Mouse (Mus musculus) c-Kit-positive CD71-positive TER-119-negative erythroid progenitor cells, embryonic 14.5 days (primary cell): ENCODE measurements around the gene Cdc5l.
"Not testable (repeated sequence)": the region's sequence is repeated elsewhere in the genome, so short reads cannot be mapped to it uniquely, and the experiment has no call there.

Experiments used
- DNase-seq: peaks from one replicate; pipeline ENCODE4 v3.0.0-alpha.2; 2013; ENCODE audit warnings: low read depth

Gene Cdc5l

DNA sequence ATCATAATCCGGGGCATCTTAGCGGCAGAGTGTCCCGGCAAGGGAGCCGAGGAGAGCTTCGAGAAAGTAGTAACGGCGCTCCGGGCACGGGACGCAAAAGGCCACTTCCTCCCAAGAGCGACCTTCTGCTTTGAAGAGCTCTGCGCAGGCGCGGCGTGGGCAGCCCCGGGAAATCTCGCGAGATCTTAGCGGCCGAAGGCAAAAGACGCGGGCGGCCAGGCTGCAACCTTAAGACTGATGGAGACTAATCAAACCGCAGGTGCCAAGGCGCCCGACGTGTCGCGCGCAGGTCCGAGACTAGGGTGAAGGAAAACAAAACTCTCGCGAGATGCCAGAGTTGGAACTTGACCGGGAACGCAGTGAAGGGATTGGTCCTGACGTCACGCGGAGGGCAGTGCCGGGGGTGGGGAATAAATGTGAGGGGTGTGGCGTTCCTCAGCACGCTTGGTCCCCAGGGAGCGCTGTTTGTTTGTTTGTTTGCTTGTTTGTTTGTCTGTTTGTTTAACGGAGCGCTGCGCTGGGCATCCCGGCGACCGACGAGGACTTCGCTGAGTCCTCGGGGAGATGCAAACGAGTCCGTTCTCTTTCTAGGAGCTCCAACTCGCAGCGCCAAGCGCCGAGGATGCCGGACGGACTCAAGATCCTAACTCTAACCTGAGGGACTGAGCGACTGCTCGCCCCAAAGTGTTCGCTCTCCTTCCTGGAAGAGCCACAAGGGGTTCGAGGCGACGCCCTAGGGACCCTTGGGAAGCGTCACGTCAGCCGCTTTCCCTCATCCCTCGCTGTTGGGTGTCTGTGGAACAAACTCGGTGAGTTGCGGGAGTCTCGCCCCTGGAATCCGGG, at the start of gene Cdc5l:
TSS of gene Cdc5l (minus strand) at position 319 of the 843 bp plus-strand sequence.
- DNase-seq: peak; percentile 98

DNA sequence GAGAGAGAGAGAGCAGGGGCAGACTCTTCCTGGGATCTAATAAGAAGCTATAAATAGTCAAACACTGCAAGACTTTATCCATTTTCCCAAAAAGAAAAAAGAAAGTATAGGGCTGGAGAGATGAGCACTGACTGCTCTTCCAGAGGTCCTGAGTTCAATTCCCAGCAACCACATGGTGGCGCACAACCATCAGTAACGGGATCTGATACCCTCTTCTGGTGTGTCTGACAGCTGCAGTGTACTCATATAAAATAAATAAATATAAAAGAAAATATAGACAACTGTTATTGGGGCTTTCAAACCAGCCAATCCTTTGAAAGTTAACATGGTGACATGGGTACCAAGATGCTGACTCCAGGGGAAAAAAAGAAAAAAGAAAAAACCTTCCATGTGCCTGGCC, 46.9 kb upstream of the Cdc5l start:
- DNase-seq: no peak

DNA sequence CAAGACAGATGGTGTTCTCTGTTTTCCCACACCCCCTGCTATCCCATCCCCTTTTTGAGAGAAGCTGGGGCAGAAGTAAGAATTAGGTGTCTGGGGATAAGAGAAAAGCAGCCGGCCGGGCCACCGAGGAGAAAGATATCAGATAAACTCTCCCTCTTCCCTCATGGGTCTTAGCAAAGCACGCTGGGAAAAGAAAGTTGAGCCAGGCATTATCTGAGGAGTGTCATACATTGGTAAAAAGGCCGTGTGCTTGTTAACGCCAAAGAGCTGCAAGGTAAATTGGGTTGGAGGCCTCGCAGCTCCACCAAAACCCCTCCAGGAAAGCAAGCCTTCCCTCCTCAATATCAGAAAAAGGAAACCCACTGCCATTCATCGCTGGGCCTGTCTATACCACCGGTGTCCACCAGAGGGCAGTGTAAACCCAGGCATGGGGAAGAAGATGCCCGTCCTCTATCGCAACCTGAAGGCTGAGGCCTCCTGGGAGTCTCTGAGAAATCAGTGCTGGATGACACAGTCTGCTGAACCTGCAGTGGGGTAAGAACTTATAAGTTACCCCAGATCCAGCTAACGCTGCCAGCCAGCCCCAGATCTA, 44.8 kb upstream of the Cdc5l start:
- DNase-seq: peak; percentile 61

DNA sequence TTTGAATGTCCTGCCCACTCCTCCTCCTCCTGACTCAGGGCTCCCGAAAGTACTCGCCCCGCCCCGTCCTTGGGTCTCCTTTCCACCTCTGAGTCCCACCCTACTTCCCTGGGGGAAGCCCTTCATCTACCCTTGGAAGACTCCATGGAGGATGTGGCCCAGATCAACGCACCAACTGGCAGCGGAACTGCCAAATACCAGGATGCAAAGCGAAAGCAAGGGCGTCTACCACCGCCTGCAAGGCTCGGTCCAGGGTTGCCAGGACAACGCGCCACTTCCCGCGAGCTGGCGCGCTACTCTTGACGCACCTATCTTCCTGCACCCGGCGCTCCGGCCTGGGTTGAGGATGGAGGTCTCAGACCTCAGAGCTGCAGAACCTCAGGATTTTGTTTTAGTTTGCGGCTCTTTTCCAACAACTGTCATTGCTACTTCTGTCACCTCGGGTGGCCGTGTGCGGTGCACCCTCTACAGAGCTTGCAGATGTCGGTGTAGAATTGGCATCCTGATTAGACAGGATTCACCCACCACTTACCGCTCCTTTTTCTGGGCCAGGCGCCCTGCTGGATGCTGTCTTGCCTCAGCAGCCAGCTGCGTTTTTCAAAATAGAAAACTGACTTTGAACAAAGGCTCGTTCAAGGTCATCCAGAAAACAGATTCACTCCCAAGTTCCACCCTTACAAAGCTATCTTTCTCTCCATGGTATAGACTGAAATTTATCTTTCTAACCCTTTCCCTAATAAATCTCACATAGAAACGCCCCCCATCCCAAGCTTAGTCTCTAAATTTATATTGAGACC, 41.3 kb upstream of the Cdc5l start, which contains the start of gene Spats1:
TSS of gene Spats1 (minus strand) at position 747 of the 797 bp plus-strand sequence.
- DNase-seq: peak; percentile 8

DNA sequence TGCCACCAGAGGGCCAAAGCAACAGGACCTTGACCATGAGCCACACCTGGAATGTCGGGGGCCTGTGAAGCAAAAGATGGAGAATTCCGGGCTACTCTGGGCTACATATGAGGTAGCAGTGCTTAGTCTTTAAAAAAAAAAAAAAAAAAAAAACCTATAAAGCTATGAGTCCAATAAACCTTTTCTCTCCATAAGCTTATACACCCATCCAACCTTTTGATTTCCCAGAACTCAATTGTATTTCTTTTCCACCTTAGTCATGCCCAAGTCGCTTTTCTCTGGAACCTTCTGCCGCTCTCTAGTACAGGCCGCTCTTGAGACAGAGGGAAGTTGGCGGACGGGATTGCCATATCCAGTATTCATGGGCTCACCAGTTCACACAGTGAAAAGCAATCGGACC, 40.6 kb upstream of the Cdc5l start:
- no peak for DNase-seq

DNA sequence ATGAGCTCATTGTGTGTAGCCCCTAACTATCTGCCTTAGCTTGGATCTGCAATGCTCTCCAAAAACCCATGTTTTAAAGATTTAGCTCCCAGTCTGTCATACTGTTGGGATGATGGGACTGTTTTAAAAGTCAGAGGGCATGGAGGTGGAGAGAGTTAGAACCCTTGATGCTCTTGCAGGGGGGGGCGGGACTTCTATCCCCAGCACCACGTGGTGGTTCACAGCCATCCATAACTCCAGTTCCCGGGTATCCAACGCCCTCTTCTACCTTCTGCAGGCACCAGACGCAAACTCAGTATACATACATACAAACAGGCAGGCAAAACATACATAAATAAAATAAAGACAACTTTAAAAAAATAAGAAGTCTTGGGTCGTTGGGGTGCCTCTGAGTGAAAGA, 40.1 kb upstream of the Cdc5l start:
- DNase-seq: no peak

DNA sequence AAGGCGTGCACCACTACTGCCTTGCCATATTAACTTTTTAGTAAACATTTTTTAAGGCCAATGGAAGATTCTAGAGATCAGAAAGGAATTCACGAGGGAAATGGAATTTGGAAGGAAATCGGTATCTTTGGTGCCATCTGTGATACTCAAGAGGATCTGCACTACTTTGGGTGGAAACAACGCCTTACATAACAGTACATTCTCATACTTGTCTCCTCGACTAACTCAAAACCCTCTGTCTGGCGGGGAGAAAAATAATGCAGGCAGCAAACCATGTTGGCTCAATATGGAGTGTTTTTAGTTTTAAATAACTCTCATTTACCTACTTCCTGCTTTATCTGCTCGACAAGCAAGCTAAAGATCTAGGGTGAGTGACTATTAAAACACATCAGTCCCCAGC, 37.2 kb upstream of the Cdc5l start:
- no peak for DNase-seq

DNA sequence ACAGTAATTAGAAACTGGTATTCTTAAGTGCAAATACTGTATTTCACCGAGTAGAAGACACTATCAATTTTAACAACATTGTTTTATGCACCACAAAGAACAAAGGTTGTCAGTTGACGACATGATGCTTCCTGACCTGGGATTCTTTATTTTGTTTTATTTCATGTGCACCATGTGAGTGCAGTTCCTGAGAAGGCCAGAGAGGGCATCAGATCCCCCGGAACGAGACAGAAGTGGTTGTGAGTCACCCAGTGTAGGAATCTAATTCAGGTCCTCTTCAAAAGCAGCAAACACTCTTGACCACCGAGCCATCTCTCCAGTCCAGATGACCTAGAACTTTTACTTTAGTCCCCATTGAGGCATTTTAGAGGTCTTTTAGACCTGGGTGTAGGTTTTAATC, 34.8 kb upstream of the Cdc5l start:
- DNase-seq: no peak

DNA sequence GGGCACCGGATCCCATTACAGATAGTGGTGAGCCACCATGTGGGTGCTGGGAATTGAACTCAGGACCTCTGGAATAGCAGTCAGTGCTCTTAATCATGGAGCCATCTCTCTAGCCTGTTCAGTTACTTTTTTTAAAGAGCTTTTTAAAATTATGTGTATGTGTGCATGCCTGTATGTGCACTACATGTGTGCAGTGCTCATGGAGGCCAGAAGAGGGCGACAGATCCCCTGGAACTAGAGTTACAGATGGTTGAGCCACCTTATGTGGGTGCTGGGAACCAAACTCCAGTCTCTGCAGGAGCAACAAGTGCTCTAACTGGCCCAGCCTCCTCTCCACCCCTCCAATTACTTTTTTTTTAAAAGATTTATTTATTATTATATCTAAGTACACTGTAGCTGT, 33.2 kb upstream of the Cdc5l start:
- DNase-seq: no peak

DNA sequence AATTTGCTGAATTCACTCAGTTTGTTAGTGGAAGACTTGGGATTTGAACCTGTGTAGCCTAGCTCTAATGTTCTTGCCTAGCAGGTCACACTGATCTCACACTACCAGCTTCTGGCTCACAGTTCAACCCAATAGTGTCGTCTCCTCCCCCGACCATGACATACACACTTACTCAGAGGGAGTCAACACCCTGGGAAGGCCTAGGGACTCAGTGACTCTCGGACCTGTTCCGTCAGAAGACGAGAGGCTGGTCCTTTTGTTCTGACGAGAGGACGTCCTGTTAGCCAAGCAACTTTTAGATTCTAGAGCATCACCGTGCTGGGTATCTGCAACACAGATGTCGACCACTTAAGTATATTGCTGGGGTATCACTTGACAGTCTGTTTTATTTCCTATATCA, 30.7 kb upstream of the Cdc5l start:
- DNase-seq: no peak

DNA sequence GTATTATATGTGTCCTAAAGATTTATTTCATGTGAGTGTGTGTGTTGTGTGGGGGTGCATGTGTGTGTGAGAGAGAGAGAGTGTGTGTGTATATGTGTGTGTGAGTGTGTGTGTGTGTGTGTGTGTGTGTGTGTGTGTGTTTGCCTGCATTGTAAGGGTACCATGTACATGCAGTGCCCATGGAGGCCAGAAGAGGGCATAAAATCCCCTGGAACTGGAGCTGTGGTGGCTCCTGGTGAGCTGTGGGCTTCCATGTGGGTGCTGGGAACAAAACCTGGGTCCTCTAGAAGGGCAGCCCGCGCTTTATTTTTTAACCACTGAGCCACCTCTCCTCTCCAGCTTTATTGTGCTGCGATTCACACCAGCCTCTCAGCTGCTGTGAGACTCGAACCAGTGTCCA, 29.0 kb upstream of the Cdc5l start:
- no peak for DNase-seq

DNA sequence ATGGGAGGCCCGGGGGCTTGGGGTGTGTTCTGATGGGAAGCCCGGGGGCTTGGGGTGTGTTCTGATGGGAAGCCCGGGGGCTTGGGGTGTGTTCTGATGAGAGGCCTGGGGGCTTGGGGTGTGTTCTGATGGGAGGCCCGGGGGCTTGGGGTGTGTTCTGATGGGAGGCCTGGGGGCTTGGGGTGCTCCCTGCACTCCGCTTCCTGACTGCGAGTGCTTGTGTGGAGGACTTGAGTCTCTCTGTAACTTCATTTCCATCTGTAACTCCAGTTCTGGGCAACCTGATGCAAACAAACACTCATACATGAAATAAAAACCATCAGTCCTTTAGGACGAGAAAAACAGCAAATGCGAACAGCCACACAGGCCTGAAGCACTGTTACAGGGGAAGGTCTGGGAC, 25.5 kb upstream of the Cdc5l start:
- DNase-seq: no peak

DNA sequence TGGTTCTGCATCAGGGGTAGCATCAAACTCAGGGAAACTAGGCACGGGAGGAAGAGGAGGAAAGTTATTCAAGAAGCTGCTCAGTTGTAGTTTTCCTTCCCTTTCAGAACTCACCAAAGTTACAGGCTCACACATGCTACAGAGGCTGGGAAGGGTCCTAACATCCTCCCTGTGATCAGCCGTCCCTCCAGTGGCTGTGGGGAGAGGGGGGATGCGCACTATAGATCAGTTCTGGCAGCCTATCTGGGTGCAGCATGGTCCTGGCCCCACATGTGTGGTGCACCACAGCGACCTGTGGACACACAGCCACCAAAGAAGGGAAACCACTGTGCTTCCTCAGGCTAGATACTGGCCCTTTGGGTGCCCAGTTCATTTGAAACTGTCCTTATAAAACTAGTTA, 25.0 kb upstream of the Cdc5l start:
- DNase-seq: no peak

DNA sequence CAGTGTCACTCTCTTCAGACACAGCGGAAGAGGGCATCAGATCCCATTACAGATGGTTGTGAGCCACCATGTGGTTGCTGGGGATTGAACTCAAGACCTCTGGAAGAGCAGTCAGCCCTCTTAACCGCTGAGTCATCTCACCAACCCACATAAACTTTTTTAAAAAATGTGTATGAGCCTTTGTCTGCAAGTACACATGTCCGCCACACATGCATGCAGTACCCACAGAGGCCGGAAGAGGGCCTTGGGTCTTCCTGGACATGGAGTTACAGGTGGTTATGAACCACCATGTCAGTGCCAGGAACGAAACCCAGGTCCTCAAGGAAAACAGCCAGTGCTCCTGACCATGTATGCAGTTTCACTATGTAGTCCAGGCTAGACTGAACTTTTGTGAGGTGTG, 23.9 kb upstream of the Cdc5l start:
- no peak for DNase-seq

DNA sequence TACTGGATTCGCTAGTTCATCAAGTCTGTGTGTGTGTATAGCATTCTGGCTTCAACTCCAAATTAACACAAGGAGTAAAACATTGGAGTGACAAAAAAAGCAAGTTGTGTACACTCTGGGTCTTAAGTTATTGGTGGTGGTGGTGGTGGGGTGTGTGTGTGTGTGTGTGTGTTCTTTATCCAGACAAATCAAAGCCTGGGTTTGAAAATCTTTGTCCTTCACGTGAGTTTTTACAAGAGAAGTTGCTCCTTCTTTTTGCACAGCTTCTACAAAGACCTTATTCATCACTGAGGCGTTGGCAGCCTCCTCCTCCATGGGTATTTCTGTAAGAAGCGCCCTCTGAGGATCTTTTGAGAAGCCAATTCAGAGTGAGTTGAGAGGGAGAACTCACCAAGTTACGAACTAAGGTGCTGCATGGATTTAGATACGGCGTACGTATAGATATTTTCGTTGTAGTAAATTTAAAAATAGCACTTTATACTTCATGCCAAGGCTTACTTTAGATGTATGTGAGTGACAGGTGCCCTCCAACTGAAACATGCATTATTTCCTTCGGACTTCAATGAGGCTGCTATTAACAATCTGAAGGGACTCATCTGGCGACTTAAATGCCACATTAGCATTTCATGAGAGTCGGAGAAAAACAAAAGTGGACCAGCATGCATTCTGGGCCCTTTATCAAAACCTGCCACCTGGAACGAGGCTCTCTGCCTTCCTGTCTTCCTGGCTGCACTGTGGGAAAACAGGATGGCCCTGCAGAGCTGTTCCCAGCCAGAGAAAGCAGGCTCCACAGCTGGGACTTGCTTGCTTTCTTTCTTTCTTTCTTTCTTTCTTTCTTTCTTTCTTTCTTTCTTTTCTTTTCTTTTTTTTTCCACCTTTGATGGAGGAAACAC, 23.0 kb upstream of the Cdc5l start:
- DNase-seq: no peak

DNA sequence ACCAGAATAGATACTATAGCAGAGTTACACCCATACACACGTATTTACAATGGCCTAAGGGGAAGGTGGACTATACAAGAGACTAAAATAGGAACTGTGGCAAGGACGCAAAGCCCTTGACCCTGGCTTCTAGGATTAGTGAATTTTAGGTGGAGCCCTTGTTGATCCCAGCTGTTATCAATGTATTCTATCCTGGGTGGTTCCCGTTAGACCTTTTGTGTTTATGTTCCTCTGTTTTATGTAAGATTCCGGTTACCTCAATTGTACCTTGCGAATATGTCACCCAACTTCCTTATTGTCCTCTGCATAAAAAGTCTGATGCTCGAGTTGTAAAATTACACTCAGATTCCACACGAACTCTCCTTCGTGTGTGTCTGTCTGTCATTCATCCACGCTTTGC, 22.2 kb upstream of the Cdc5l start:
- DNase-seq: not testable (repeated sequence)

DNA sequence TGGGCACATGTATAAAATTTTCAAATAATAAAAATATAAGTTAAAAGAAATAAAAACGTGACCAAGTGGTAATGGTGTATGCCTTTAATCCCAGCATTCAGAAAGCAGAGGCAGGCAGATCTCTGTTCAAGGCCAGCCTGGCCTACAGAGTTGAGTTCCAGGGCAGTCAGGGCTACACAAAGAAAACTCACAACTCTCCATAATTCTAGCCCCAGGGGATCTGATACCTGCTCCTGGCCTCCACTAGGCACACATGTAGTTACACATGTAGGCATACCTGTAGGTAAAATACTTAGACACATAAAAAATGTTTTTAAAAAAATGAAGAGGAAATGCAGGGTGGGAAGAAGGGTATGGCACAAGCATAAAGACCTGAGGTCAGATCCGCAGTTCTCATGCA, 21.3 kb upstream of the Cdc5l start:
- DNase-seq: no peak

DNA sequence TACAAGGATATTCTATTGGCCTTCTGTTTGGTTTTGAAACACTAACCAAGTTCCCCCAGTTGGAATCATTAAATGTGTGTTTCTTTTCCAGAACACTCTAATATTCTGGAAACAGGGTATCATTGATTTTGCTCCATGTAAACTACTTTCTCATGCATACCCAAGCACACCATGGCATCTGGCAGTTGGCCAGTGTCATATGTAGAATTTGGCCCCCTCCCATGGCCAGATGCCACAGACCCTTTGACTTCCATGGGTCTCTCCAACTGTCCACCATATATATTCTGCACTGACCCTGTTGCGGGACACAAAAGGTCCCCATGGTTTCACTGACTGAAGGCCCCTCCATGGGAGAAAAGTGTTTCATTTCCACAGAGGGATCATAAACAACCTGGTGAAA, 18.7 kb upstream of the Cdc5l start:
- no peak for DNase-seq

DNA sequence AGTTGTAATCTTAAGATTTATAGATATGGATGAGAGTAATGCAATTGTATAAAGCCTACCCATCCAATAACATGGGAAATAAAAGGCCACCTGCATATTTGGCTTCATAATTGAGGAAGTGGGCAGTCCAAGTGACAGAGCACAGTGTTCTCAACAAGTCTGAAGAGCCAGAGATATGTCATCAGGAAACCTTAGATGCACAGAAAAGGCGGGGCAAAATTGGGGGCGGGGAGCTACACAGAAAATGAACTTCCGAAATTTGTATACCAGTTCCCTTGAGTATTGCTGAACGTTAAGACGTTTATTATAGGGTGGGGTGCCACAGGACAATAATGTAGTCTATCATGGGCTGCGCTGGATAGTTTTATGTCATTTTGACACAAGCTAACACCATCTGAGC, 16.6 kb upstream of the Cdc5l start:
- DNase-seq: no peak

DNA sequence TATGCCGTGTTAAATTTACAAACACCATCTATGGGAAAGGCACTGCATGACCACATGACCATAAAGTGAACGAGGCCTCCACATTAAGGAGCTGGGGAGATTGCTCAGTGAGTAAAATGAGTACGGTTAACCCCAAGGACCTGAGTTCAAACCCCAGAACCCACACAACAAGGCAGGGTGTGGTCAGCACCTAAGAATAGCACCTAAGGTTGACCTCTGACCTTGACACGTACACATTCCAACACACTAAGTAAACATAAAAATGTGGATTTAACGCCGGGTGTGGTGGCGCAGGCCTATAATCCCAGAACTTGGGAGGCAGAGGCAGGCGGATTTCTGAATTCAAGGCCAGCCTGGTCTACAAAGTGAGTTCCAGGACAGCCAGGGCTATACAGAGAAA, 16.0 kb upstream of the Cdc5l start:
- no peak for DNase-seq

DNA sequence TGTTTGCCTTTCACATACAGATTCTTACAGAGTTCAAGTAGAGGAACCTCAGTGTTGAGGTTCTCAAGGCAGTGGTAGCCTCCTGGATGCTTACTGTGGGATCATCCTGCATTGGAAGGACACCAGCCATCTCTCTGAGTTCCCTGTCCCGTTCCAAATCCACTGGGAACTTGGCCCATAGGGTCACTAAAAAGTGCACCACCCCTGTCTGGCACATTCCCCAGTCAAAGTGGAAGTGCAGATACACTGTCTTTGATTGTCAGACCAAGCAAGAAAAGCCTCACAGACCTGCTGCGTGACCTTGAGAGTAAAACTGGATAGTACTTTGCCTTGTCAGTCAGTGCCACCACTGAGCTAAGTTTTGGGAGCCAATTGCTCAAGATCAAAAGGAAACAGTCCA, 13.5 kb upstream of the Cdc5l start:
- DNase-seq: no peak

DNA sequence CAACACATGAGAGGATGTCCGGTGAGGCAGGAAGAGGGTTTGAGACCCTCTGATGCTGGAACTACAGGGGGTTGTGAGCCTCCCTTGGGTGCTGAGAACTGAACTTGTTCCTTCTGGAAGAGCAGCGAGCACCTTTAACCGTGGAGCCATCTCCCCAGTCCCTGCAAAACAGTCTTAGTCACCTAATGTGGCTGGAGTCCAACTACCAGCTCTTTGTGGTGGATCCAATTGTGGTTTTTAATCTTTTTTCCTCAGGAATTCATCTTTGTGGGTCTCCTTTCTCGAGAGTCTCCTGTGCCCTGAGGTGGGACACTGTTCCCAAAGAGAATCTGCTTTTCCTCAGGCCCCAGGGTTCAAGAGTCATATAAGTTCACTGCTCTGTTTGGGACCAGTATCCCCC, 12.4 kb upstream of the Cdc5l start:
- no peak for DNase-seq
